Mouse (Mus musculus) kidney, embryonic 16.5 days (tissue): Measurements from ENCODE around the gene Gm2696. TPM values are rescaled to one million over a fixed set of nuclear protein-coding genes. Genes with fewer than 3 reads are reported as not detected.

ENCODE experiments used
- ATAC-seq: fragments of 200-750 bp; cut with Nextera tagmentation; 2 replicates; pipeline ENCODE4 v1.8.0; 2017; ENCODE audit warnings: moderate TSS enrichment; ENCODE audit not compliant: low FRiP score, low TSS enrichment
- H3K27ac ChIP-seq: fragments of 300-500 bp; sonication (generic); 2 replicates; pipeline ENCODE4 v1.5.1; 2014; ENCODE audit warnings: low read length
- H3K27me3 ChIP-seq: fragments of 300-500 bp; sonication (generic); 2 replicates; pipeline ENCODE4 v1.6.1; 2014; ENCODE audit warnings: low read length, control low read depth, mixed read lengths; ENCODE audit not compliant: insufficient read depth
- H3K36me3 ChIP-seq: fragments of 300-500 bp; sonication (generic); 2 replicates; pipeline ENCODE4 v1.6.1; 2014; ENCODE audit warnings: low read length, control low read depth, mixed read lengths; ENCODE audit not compliant: insufficient read depth
- H3K4me1 ChIP-seq: fragments of 300-500 bp; sonication (generic); 2 replicates; pipeline ENCODE4 v1.6.1; 2014; ENCODE audit warnings: low read length, control low read depth, mixed read lengths; ENCODE audit not compliant: insufficient read depth
- H3K4me2 ChIP-seq: fragments of 300-500 bp; sonication (generic); replicated peaks from 2 replicates; pipeline ENCODE4 v1.6.1; 2014; ENCODE audit warnings: low read depth, low read length
- H3K4me3 ChIP-seq: fragments of 300-500 bp; sonication (generic); 2 replicates; pipeline ENCODE4 v1.5.1; 2014; ENCODE audit warnings: mild to moderate bottlenecking, low read length
- H3K9ac ChIP-seq: fragments of 300-500 bp; sonication (generic); replicated peaks from 2 replicates; pipeline ENCODE4 v1.6.1; 2014; ENCODE audit warnings: low read length
- H3K9me3 ChIP-seq: fragments of 300-500 bp; sonication (generic); 2 replicates; pipeline ENCODE4 v1.6.1; 2016; ENCODE audit warnings: low read length, control low read depth
- WGBS: fragments of 180-500 bp; shearing (Covaris S2); extraction: QIAGEN DNeasy Blood & Tissue Kit; methylation state at CpG from one replicate; pipeline ENCODE4 v1.1.7; 2014; 5-methylcytosine and 5-hydroxymethylcytosine counted together
- polyA plus RNA-seq: library from polyadenylated mRNA; unstranded; fragments of >200 nt; fragmentation: Nextera tagmentation; extraction: Ambion mirVana; gene quantifications from 2 replicates; pipeline ENCODE4 v1.2.1, GENCODE M21; 2015

The Gm2696 gene
- polyA plus RNA-seq, 1 experiment from 2014 or later: not detected

DNA sequence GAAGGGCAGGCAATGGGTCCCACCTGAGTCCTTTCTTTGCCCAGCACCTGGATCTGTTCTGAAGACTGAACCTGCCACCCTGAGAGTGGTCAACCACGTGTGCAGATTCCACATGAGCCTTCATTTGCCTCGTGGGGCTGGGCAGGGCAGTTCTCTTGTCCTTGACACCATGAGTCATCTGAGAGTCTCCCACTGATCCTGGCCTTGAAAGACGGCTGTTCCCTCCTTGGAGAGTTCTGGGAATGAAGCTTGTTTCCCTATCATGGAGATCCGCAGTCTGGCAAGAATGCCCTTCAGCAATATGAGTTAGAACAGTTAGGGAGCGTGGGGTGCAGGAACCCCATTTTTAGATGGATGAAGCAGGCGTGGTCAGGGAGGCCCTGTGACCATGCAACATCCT, 24.5 kb downstream of the Gm2696 start:
- Histone ChIP-seq H3K27ac (no peak overlapping the region), H3K4me2 (no peak overlapping the region), H3K36me3 (no peaks in the 10 kb centered on the region), H3K9me3 (peaks cover 6% of the 10 kb centered on the region; the same call in 1 of the 2 replicates), H3K9ac (no peak overlapping the region), H3K4me3 (no peak overlapping the region), H3K27me3 (no peaks in the 10 kb centered on the region), H3K4me1 (no peaks in the 10 kb centered on the region)
- no peak for ATAC-seq
- WGBS: 71% methylated on average over 6 of the region's 6 CpGs

DNA sequence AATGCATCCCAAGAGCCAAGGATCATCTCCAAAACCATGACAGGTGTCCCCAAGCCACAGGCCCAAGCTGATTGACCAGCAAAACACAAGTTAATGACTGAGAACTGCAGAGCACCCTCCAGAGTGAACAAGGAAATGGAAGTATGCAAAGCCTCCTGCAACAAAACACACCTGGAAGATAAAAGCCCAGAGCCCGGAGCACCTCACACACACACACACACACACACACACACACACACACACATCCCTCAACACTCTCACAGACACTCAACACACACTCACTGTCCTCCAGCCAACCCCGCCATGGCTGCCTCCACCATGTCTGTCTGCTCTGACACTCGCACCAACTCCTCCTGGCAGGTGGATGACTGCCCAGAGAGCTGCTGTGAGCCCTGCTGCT, 32.0 kb downstream of the Gm2696 start, which contains the start of gene Gm36176:
Gene Gm36176 (plus strand): TSS at position 301 of the 400 bp plus-strand sequence.
- Histone ChIP-seq H3K27me3 (no peaks in the 10 kb centered on the region), H3K27ac (no peak within 1 kb of the TSS), H3K4me1 (no peaks in the 10 kb centered on the region), H3K9ac (no peak within 1 kb of the TSS), H3K36me3 (no peaks in the 10 kb centered on the region), H3K9me3 (peaks cover 14% of the 10 kb centered on the region; the same call in 1 of the 2 replicates), H3K4me3 (no peak within 1 kb of the TSS), H3K4me2 (no peak within 1 kb of the TSS)
- ATAC-seq: no peak
- 71% methylated on average over 2 of the region's 3 CpGs for WGBS

DNA sequence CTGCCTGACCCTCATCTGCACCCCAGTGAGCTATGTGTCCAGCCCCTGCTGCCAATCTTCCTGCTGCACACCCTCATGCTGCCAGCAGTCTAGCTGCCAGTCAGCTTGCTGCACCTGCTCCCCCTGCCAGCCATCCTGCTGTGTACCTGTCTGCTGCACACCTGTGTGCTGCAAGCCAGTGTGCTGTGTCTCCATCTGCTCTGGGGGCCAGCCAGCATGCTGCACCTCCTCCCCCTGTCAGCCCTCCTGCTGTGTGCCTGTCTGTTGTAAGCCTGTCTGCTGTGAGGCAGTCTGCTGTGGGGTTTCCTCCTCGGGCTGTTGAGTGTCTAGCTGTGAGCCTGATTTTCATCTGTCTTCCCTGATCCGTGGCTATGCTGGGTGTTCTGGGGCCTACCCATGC, 32.5 kb downstream of the Gm2696 start:
- no peak overlapping the region for H3K4me3 ChIP-seq
- no peak overlapping the region for H3K27ac ChIP-seq
- 26% methylated on average over 2 of the region's 2 CpGs for WGBS
- no peak overlapping the region for H3K9ac ChIP-seq
- H3K4me2 ChIP-seq: no peak overlapping the region
- H3K9me3 ChIP-seq: peaks cover 14% of the 10 kb centered on the region; the same call in 1 of the 2 replicates
- no peaks in the 10 kb centered on the region for H3K4me1 ChIP-seq
- no peak for ATAC-seq
- H3K36me3 ChIP-seq: no peaks in the 10 kb centered on the region
- no peaks in the 10 kb centered on the region for H3K27me3 ChIP-seq

DNA sequence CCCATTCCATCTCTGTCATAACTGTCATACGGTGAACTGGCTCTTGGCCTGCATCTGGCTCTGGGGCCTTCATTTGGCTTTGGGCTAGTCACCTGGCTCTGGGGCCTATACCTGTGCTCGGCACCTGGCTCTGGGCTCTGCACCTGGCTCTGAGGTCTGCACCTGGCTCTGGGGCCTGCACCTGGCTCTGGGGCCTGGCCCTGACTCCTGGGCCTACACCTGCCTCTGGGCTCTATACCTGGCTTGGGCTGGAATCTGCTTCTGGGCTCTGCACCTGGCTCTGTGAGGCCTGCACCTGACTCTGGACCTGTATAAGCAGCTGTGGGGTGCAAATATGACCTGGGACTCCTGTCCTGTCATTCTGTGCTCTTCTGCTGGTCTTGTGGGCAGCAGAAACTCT, 33.1 kb downstream of the Gm2696 start:
- no peak overlapping the region for H3K27ac ChIP-seq
- ATAC-seq: no peak

DNA sequence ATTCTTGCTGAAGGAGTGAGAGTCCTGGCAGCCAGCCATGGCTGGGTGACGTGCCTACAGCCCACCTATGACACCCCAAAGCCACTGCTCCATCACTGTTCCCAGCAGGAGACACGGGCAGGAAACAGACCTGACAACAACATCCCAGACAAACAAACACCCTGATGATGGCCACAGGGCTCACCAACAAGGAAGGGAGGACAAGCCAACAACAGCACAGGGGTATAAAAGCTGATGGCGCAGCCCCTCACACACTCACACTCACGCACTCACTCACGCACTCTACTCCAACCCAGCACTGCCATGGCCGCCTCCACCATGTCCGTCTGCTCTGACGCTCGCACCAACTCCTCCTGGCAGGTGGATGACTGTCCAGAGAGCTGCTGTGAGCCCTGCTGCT, 38.1 kb downstream of the Gm2696 start, which contains the start of gene Gm10318:
Gene Gm10318 (plus strand): TSS at position 301 of the 400 bp plus-strand sequence.
- Histone ChIP-seq H3K9me3 (no peaks in the 10 kb centered on the region), H3K4me3 (no peak within 1 kb of the TSS), H3K9ac (no peak within 1 kb of the TSS), H3K36me3 (no peaks in the 10 kb centered on the region), H3K27me3 (no peaks in the 10 kb centered on the region), H3K4me1 (no peaks in the 10 kb centered on the region), H3K27ac (no peak within 1 kb of the TSS), H3K4me2 (no peak within 1 kb of the TSS)
- ATAC-seq: no peak
- WGBS: 72% methylated on average over 8 of the region's 9 CpGs

More for the DNA sequence above, 33.1 kb downstream of the Gm2696 start:
- Histone ChIP-seq H3K4me2 (no peak overlapping the region), H3K27me3 (no peaks in the 10 kb centered on the region), H3K4me3 (no peak overlapping the region), H3K4me1 (no peaks in the 10 kb centered on the region), H3K9me3 (peaks cover 14% of the 10 kb centered on the region; the same call in 1 of the 2 replicates), H3K9ac (no peak overlapping the region), H3K36me3 (no peaks in the 10 kb centered on the region)
- 75% methylated on average over 2 of the region's 2 CpGs for WGBS

DNA sequence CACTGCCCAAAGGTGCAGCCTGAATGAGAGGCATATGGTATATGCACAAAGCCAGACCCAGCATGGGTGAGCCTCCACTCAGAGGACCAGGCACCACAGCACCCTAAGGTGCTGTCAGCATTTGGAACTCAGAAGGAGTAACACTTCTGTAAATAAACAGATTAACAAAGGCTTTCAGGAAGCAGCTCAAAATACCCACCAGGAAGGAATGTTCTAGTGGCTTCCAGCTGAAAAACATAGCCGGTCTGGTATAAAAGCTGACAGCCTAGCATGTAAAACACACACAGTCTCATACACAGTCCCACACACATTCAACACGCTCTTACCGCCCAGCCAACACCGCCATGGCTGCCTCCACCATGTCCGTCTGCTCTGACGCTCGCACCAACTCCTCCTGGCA, 47.2 kb downstream of the Gm2696 start, which contains the start of gene Gm3285:
Gene Gm3285 (plus strand): TSS at position 301 of the 400 bp plus-strand sequence.
- Histone ChIP-seq H3K27ac (no peak within 1 kb of the TSS), H3K27me3 (no peaks in the 10 kb centered on the region), H3K9ac (no peak within 1 kb of the TSS), H3K9me3 (0 out of 2 replicates have a peak, but pooled peaks cover 2% of the 10 kb centered on the region), H3K4me2 (no peak within 1 kb of the TSS), H3K4me3 (no peak within 1 kb of the TSS), H3K4me1 (no peaks in the 10 kb centered on the region), H3K36me3 (no peaks in the 10 kb centered on the region)
- WGBS: 64% methylated on average over 7 of the region's 7 CpGs
- no peak for ATAC-seq

DNA sequence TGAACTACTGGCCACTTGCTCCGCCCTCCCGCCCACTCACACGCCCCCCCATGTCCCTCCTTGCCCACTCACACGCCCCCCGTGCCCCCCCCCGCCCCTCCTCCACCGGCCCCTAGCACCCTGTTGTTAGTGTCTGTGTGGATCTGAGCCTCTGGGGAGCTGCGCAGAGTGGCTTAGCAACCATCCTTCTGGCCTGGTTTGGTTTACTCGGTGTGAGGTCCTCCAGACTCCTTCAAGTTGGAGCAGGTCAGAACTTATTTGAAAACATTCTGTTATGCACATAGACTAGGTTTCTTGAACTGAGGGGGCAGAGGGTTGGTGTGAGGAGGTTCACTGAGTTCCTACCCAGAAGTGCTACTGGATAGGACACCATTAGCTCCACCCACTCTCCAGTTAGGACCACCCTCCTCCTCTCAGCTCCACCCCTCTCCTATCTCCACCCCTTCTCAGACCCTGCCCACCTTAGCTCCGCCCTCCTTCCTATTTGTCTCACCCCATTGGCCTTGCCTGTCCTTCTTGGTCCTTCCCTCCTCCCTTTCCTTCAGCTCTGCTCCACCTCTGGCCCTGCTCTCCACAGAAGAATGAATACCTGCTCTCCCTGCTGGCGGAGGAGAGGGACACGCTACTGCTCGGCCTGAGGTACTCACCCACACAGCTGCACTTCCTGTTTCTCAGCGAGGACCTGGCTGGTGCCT, 49.7 kb downstream of the Gm2696 start:
- peak; percentile 95 for ATAC-seq
- Histone ChIP-seq H3K27me3 (no peaks in the 10 kb centered on the region), H3K36me3 (no peaks in the 10 kb centered on the region), H3K4me1 (no peaks in the 10 kb centered on the region), H3K27ac (no peak overlapping the region), H3K4me3 (peak overlapping the region; percentile 32), H3K9ac (no peak overlapping the region), H3K9me3 (no peaks in the 10 kb centered on the region), H3K4me2 (peak overlapping the region; percentile 40)
- 29% methylated on average over 14 of the region's 14 CpGs for WGBS

DNA sequence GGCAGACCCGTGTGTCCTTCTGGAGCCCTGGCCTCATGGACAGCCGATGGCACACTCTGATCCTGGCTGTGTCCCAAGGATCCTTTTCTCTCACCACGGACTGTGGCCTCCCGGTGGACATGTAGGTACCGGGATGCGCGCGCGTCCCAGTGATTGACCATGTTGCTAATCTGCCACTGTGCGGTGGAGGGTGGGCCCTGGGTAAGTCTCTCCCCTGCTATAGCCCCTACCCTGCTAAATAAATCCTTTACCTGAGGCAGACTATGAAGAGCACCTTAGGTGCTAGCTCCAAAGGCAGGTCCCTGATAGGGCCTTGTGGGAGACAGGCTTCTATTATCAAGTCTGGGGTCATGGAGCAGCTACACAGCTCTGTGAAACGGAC, 50.3 kb downstream of the Gm2696 start:
- Histone ChIP-seq H3K4me3 (peak overlapping the region; percentile 32), H3K27me3 (no peaks in the 10 kb centered on the region), H3K36me3 (no peaks in the 10 kb centered on the region), H3K4me2 (peak overlapping the region; percentile 40), H3K9me3 (no peaks in the 10 kb centered on the region), H3K9ac (no peak overlapping the region), H3K27ac (no peak overlapping the region), H3K4me1 (no peaks in the 10 kb centered on the region)
- peak; percentile 5; the same call in 1 of the 2 replicates for ATAC-seq
- 31% methylated on average over 11 of the region's 11 CpGs for WGBS

DNA sequence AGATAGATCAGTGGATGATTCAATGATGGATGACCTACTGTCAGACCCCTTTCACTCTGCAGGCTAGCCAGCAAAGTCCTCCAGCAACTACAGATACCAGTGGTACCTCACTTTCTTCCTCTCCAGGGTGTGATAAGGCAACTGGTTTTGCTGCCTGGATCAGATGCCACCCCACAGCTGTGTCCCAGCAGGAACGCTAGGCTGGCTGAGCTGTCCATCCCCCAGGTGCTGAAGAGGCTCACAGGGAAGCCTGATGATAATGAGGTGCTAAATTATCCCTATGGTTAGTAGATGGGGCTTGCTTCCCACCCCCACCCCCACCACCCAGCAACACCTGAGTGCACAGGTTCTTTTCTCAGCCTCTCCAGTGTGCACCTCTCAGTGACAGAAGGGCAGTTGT, 53.1 kb downstream of the Gm2696 start:
- Histone ChIP-seq H3K4me2 (no peak overlapping the region), H3K27ac (no peak overlapping the region), H3K4me1 (no peaks in the 10 kb centered on the region), H3K9ac (no peak overlapping the region), H3K9me3 (no peaks in the 10 kb centered on the region), H3K4me3 (no peak overlapping the region), H3K27me3 (no peaks in the 10 kb centered on the region), H3K36me3 (no peaks in the 10 kb centered on the region)
- no peak for ATAC-seq
- 5% methylated on average over 1 of the region's 1 CpGs for WGBS

DNA sequence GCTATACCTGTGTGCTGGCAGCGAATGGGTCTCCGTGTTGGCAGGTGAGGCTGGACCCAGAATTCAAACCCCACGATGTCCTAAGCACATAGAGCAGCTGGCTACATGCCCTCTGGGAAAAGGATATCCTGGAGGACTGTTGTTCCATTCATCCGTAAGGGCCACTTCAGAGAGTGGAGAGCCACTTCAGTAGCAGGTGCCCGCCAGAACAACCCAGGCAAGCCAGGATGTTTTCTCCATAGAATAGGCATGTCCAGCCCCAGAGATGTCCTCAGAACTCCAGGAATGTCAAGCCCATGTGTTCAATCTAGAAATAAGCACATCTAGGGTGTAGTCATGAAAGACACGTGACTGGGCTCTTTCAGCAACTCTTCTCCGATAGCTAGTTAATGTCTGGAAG, 55.2 kb downstream of the Gm2696 start:
- Histone ChIP-seq H3K36me3 (no peaks in the 10 kb centered on the region), H3K4me2 (no peak overlapping the region), H3K4me1 (no peaks in the 10 kb centered on the region), H3K4me3 (no peak overlapping the region), H3K27ac (no peak overlapping the region), H3K9ac (no peak overlapping the region), H3K27me3 (no peaks in the 10 kb centered on the region), H3K9me3 (no peaks in the 10 kb centered on the region)
- no peak for ATAC-seq
- WGBS: 86% methylated on average over 7 of the region's 7 CpGs
